Mouse (Mus musculus) bone marrow macrophage, adult 2 months (primary cell): ENCODE measurements around the gene Abca3.

Experiments
- CTCF ChIP-seq: IDR thresholded peaks from 2 replicates; pipeline ENCODE4 v1.5.1; 2012; ENCODE audit warnings: low read depth, mild to moderate bottlenecking, low read length, moderate library complexity
- POLR2A ChIP-seq: IDR thresholded peaks from 2 replicates; pipeline ENCODE4 v1.6.1; 2012; ENCODE audit warnings: mild to moderate bottlenecking, low read depth, low read length, borderline replicate concordance

- TF ChIP-seq POLR2A, result no peak
- no peak for TF ChIP-seq CTCF
These were observed 607 bp upstream of the Abca3 start, which contains the start of gene Abca17 for GRCm38 (mm10) chr17:24350926-24351759.
